Mouse (Mus musculus) cerebral cortex, adult 2 months (tissue): ENCODE measurements around the gene Ccl24.

ENCODE experiments used
- WGBS: fragments of 180-500 bp; shearing (Covaris S2); methylation state at CpG from one replicate; pipeline ENCODE4 v1.1.7; 2018; 5-methylcytosine and 5-hydroxymethylcytosine counted together

Gene Ccl24

DNA sequence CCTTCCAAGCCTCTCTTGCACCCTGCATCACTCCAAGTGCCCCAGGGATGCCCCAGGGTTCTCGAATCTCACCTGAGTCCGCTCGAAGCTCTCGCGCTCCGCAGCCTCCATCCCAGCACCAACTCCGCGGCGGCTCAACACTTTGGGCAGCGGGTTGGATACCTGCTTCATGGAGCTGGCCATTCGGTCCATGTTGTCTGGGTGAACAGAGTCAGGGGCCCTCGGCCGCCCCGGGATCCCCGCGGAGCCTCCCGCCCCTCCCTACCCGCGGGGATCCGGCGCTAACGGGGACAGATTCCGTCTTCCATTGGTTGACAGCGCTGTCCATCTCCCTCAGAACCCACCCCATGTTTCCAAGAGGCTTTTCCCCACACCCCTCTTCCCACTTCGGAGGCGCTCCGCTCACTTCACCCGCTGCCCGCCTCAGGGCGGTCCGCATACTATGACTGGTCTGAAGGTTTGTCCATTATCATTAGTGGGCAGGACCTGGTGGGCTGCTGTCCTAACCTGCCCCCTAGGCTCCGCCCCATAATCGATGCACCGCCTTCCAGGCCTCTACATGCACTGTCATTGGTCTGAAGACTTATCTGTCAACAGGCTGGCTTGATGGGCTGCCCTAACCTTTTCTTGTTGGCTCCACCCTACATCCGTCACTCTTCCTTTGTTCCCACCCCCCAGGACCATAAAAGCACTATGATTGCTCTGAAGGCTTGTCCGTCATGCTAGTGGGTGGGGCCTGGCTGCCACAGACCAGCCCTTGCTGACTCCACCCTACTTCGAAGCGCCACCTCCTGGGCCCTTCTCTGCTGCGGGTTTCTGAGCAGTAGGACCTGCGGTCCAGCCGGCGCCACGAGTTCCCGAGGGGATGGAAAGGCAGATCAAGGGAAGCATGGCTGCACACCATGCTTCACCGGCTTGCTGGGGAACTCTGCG, 27.7 kb downstream of the Ccl24 start, which contains the start of gene Hip1:
TSS of gene Hip1 (minus strand) at position 256 of the 933 bp plus-strand sequence.
- WGBS: under 1% methylated on average over 46 of the region's 46 CpGs

DNA sequence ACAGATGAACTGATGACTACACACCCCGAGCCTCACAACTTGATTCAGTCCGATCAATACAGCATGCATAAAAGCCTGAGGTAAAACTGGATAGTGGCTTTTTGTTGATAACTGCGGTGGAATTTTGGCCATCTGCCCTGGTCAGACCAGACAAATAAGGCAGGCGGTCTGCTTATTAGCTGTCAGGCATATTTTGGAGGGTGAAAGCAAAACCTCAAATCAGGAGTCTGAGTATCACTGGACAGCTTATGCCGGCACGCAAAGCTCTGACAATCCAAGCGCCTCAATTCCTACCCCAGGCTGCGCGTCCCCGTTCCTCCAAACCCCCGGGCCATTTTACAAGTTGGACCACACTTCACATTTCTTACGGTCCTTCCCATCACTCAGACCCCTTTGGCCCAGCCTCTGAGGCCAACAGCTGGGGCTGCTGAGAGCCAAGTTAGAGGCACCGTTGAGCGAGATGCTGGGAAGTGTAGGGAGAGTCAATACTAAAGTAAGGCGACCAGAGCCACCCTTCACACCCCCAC, 28.8 kb downstream of the Ccl24 start:
- 4% methylated on average over 15 of the region's 15 CpGs for WGBS

DNA sequence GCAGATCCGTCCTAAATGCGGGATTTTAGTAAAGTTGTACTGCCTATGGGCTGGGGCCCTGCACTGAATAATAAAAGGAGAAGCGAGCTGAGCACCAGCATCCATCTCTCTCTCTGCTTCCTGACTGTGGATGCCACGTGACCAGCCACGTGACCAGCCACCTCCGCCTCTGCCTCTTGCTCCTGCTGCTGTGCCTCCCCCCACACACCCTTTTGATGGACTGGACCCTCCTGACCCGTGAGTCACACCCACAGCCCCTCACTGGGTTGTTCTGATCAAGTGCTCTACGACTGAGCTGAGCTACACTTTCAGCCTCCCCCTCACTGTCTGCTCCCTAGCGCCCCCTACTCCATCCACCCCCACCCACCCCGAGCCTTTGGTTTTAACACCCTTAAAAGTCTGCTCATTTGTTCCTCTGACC, 35.0 kb downstream of the Ccl24 start:
- 77% methylated on average over 10 of the region's 10 CpGs for WGBS

DNA sequence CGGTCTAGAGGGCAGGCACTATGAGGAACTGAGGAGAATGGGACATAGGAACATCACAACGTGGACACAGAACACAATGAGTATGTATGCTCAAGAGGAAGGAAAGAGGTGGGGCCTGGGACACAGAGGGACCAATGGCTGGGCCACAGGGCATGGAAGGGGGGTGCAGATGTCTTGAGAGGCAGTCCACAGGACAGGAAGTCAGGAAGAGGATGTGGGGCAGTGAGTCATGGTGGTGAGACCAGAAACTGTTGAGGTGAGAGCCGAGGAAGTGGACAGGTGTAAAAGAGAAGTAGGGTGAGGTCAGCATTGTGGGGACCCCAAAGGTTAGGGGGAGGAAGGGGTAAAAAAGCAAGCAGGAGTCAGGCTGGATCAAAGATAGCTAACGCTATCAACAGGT, 35.5 kb downstream of the Ccl24 start:
- WGBS: 75% methylated on average over 4 of the region's 4 CpGs

DNA sequence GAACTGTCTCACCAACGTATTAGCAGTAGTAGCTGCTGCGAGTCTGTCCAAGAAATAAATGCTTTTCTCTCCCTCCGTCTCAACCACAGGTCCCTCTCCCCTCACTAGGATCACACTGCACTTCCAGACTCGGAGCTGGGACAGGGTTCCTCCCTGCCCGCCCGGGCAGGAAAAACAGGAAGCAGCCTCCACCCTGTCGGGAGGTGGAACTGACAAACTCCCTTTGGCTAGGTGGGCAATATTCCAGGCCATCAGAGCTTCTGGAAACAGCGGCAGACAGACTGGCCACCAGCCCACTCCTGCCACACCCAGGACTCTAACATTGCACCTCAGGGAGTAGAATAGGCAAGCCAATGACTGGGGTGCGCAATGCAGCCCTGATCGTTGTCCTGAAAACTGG, 39.4 kb downstream of the Ccl24 start:
- 61% methylated on average over 10 of the region's 10 CpGs for WGBS

DNA sequence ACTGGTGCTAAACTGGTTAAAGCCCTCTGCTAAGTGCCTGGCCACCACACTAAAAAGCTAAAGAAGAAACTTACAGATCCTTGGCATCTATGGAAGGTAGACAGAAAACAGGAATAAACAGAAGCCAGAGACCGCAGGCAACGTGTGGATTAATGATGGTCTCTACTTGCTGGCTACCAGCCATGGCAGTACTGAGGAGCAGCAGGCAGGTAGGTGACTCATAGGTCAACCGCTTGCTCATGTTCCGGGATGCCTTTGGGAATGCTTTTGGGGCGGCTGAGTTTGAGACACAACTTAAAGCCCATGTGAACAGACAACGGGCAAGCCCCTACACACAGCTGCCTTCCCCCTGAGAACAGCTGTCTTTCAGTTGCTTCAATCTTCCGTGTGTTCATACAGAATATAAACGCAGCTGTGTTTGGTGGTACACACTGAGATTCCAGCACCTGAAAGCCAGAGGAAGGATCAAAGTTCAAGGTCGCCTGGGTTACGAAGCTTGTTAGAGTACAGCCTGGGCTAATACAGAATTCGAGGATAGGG, 41.5 kb downstream of the Ccl24 start:
- WGBS: 75% methylated on average over 11 of the region's 11 CpGs

DNA sequence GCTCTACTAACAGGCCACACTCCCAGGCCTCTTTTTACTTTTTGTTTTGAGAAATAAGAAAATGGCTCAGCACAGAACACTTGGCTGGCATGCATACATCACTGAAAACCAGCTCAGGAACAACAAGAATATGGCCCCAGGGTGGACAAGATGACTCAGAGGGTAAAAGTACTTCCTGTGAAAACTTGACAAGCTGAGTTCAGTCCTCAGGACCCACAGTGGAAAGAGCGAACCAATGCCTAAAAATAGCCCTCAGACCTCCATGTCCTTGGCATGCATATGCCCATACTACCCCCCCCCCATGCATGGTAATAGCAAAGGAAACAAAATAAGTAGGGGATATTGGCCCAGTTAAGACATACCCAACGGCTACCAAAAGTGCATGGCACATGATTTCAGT, 42.9 kb downstream of the Ccl24 start:
- whole genome bisulfite sequencing: 69% methylated on average over 2 of the region's 2 CpGs

DNA sequence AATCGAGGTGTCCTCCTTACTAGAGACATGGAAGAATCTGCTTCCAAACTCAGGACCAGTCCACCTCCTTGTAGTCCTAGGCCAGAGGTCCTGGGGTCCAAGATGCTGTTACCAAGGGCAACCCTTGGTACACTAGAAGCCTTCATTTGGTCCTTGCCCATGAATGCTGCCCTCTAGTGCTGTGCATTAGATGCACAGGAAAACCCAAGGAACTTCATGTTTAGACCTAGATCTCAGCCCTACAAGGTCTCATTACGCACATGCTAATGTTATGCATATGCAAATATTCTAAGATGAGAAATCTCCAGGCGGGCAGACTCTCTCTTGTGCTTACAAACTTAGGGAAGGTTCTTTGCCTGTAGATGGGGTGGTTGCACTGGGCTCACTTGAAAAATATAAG, 43.5 kb downstream of the Ccl24 start:
- 75% methylated on average over 3 of the region's 3 CpGs for WGBS

DNA sequence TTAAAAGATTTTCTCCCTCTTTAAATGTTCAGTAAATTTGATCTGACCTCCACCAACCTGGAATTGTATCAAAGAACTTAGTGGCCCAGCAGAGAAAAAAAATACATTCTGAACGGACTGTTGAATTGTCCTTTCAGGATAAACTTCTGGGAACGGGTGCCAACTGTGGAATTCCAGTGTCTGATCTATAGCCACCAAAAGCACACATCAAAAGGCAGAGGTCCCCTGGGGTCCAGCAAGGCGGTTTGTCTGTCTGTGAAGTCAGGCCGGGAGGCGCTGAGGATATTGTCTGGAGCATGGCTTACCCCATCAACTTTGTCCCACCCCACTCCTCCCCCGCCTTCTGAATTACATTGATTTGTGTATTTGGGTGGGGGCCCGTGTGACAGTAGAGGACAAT, 44.9 kb downstream of the Ccl24 start:
- WGBS: 72% methylated on average over 7 of the region's 7 CpGs

DNA sequence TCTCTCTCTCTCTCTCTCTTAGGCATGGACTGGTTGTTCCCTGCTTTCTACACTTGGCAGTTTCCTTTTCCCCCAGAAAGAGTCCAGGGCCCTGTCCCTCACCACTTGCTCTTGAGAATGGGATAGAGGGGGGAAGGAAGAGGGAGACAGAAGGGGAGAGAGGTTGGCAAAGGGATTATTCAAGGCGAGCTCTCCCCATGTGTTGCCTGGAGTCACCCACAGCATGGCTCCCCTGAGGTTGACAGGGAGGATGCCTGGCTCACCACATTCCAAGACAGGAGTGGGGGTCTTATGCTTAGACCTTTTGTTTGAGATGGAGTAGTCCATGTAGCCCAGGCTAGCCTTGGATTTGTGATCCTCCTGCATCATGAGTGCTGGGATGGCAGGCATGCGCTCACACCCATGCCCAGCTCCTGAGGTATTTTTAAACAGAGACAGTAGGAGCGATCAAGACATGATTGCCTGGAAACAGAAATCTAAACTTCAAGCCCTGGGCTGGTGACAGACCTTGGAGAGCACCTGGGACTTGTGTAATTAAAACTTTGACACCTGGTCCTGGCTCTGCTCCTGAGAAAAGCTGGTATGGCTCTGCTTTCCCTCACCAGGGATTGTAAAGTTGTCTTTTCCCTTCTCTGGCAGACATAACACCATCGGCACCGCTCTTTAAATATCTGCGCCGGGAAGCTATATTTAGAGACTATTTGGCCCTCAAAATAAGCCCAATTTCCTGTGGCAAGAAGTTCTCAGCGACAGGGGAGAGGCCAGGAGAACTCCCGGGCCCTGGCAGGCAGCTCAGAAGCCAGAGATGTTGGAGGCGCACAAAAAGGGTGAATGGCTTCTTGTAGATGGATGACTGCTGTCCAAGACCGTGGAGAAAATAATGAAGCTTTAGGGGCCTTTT, 47.9 kb downstream of the Ccl24 start:
- 21% methylated on average over 11 of the region's 11 CpGs for WGBS

DNA sequence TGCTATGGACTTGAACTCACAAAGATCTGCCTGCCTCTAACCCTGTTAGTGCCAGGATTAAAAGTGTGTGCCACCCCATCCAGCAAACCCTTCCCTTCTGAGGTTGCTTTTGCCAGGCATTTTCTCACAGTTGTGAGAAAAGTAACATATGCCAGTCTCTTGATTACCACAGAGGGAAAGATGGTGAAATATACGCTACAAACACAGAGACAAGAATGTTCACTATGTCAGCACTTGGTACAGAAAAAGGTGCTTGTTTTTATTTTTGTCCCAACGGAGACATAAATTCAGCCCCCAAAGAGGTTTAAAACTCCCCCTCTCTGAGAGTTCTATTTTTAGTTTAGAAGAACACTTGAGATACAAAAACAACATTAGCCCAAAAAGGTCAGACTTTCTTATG, 48.8 kb downstream of the Ccl24 start:
- 41% methylated on average over 2 of the region's 2 CpGs for WGBS

DNA sequence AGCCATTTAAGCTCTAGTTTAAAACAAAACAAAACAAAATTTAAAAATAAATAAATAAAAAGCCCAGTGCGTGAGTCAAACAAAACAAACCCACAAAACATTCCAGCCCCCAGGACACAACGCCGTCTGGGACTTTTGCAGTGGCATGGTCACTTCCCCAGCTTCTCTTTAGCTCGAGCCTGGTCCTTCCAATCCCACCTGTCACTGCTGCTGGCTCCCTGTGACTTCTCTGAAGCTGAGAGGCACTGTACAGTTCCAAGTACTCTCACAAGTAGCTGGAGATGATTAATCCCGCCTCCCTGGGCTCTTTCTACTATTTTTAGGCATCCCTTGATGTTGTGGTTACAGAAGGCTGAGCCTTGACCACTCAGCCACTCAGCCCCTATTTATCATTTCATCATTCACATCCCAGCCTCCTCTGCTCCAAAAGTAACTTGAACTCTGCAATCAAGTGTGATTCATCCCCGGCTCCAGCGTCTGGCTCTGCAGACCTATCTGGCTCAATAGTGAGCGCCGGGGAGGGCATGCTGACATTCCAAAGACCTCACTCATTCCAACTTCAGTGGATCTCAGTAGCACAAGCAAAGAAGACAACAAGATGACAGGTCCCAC, 50.6 kb downstream of the Ccl24 start:
- WGBS: 74% methylated on average over 9 of the region's 9 CpGs
